Mouse (Mus musculus) inflammation-experienced regulatory T-cells, adult 6 months (primary cell): Measurements from ENCODE around the gene Nxpe4. TPM values are rescaled to one million over a fixed set of nuclear protein-coding genes. Genes with fewer than 3 reads are reported as not detected.
"Not testable (repeated sequence)": the region's sequence is repeated elsewhere in the genome, so short reads cannot be mapped to it uniquely, and the experiment has no call there.

Experiments used
- ATAC-seq: one replicate; pipeline ENCODE4 v1.8.0; 2017
- polyA plus RNA-seq, 3 experiments: library from polyadenylated mRNA; unstranded; fragments of 100-300 nt; shearing (Covaris generic); gene quantifications; one replicate each; pipeline ENCODE4 v1.2.1; 2017

The Nxpe4 gene
- polyA plus RNA-seq, 3 experiments from 2014 or later: 3.0 TPM; not detected in 2

- ATAC-seq: no peak
These were observed 251.8 kb downstream of the Nxpe4 start for GRCm38 (mm10) chr9:48413591-48413990.

- not testable (repeated sequence) for ATAC-seq
These were observed 255.5 kb downstream of the Nxpe4 start for GRCm38 (mm10) chr9:48417366-48417765.

DNA sequence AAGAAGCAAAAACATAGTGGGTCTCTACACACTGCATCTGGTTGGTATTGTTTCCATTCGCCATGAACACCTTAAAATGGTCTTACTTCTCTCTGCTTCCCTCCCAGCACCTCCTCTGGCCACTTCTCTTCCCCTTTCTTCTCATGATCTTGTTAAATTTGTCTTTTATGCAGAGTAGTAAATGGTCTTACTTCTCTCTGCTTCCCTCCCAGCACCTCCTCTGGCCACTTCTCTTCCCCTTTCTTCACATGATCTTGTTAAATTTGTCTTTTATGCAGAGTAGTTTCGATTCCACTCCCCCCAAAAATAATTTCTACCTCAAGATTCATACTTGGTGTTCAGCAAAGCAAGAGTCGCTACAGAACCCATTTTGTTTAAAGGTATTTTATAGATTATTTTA is 256.2 kb downstream of the Nxpe4 start:
- no peak for ATAC-seq

DNA sequence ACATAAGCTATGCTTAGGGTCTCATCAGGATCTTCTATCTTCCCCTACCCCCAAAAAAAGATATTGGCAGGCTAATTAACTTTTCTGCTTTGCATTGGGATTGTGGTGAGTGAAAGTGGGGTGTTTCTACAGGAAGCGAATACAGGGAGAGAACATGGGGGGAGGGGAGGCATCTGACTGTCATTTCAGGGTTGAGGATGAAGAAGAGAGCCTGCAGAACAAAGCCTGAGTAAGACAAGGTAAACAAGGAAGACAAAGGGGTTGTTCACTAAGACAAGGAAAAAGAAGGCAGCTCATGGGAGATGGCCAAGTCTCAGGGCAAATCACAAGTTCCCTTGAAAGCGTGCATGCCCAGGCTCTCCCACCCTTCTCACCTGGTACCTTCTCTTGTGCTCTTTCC is 256.6 kb downstream of the Nxpe4 start:
- ATAC-seq: no peak

DNA sequence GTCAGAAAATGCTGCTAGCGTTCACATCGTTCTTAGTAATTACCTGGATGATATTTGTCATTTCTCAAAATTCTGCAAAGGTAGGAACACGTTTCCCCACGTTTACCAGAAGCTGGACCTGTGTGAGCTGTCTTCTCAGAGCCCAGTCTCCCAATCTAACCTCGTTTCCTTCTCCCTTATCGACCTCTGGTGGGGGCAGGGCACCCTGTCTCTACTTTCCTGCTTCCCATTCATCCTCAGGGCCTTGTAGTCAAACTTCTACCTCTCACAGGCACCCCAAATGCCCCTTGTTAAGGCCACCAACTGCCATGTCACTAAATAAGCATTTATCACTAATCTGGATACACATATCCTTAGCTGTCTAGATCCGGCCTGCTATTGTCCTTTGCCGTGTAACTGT is 257.0 kb downstream of the Nxpe4 start:
- no peak for ATAC-seq

GRCm38 (mm10) chr9:48420437-48420836 is 258.6 kb downstream of the Nxpe4 start:
- ATAC-seq: no peak

DNA sequence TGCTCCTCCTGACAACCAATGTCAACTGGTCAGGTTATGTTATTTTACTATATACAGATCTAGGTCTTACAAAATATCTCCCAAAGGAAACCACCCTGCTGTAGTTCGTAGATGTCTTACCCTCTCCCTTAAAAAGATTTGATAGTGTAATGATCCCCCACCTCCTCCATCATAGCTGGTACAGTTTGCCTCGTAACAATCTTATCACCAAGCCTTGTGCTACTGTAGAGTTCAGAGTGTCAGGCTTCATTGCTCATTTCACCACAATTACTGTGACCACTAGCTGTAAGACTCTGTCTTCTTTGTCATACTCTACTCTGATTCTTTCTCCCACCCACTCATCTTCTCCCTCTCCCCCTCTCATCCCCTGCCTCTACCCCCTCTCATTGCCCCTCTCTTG is 259.2 kb downstream of the Nxpe4 start:
- ATAC-seq: no peak

DNA sequence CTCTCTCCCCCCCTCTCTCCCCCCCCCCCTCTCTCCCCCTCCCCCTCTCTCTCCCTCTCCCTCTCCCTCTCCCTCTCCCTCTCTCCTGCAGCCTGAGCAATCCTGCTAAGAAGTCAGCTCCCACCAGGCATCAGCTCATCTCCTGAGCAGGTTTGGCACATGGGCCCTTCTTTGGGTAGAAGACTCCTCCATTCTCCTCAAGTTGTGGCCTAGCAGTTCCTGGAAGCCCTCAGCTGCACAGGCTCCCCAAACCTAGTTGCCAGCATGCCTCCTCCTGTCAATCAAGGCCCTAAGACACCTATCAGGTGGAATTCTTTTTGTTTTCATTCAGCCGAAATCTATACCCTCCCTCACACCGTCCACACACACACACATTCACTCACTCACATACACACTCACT is 259.7 kb downstream of the Nxpe4 start:
- ATAC-seq: no peak

DNA sequence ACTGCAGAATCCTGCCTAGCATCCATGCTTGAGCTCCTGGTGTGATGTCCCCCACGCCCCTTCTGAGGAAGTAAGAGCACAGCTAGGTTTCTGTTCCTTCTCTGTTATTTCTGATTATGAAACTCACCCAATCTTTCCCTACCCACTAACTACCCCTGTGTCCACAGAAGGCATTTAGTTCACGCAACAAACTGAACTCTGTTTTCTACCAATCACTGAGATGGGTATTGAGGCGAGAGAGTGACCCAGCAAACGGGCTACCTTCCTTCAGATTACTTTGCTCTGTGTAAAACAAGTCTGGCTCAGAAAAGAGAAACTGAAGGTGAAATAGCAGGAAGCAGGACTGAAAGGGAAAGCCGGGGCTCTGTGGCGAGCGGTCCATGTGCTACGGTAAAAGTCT is 260.6 kb downstream of the Nxpe4 start:
- no peak for ATAC-seq

GRCm38 (mm10) chr9:48423256-48423655 is 261.4 kb downstream of the Nxpe4 start:
- no peak for ATAC-seq

GRCm38 (mm10) chr9:48427176-48427575 is 265.4 kb downstream of the Nxpe4 start:
- ATAC-seq: no peak

- ATAC-seq: no peak
These were observed 270.6 kb downstream of the Nxpe4 start for GRCm38 (mm10) chr9:48432449-48432848.

- ATAC-seq: no peak
These were observed 282.1 kb downstream of the Nxpe4 start for GRCm38 (mm10) chr9:48443873-48444272.

DNA sequence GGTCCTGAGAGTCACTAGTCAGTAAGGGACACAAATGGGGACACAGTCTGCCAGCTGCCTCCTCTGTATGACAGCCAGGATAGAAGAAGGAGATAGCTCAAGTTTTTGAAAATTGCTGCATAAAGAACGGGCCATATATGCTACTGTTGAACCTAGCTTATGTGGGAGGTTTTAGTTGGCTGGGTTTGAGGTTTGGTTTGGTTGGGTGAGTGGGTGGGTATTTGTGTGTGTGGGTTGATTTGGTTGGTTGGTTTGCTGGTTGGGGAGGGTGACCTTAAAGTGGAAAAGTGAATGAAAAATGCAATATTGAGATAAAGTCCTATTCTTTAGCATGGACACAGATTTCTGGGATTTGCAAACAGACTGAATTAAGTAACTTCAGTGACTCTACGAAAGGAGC is 283.0 kb downstream of the Nxpe4 start:
- no peak for ATAC-seq

DNA sequence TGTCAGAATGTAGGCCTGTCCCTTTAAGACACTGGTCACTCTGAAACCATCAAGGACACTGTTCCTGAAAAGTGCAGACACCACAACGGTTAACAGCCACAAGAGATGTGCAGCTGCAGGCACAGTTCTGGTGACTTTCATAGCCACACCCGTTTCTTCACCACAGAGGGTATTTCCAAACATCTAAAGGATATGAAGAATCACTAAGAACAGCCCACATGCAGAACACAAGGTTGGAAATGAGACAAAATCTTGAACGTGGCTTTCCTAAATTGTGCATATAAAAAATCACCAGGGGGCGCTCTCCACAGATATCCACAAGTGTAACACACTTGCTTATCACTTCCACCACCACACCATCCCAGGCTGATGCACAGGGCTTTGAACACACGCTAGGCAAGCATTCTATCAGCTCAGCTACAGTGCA is 286.0 kb downstream of the Nxpe4 start:
- peak; percentile 35 for ATAC-seq

Other genes with a start within 250 kb of the Nxpe4 start
- gene Nxpe2, start 191.4 kb downstream of the Nxpe4 start, polyA plus RNA-seq: under 1 TPM in 1 of 3 experiments, not detected in 2; 0.46 TPM